Mouse (Mus musculus): ENCODE measurements at regions not wholly inside any gene's neighbourhood (a gene's known extent, or its start where the extent isn't known, plus 50 kb on each side); places are given as distances from the start of the nearest gene placed in this dataset.

DNA sequence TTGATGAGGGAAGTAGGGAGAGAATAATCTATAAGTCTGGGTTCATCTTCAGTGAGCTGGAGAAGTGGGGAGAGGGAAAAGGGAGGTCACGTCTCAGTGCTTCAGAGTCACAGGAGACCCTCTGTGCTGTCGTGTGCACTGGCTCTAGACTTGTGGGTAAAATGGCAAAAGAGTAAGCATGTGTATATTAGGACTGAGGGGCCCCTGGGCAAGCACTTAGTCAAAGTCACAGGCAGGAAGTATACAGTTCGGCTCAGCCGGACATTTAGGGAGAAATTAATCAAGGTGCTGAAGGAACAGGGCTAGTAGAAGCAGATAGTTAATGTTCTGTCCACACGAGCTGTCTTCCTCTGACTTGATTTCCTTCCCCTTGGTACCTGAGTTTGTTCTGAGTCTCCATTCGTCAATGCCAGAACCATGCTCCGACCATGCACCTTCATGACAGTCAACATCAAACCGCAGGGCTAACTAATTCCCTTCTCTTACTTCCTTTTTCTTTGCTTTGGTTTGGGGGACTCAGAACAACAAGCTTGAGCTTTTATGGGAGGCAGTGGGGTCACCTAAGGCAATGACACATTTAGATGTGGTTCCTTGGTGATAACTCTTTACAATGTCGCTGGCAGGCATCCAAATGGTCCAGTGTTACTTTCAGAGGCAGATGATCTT is 63.2 kb upstream of the Kbtbd8 start:
- TF ChIP-seq POLR2A (IDR thresholded peaks at IDR 0.05; ENCODE audit: borderline replicate concordance, control insufficient read depth, low read depth, low read length) (no peak), CTCF (IDR thresholded peaks at IDR 0.05; ENCODE audit: control insufficient read depth, insufficient read depth, low read length) (no peak)

Measured in bone marrow, adult 2 months (tissue).